Mouse (Mus musculus): ENCODE results near the gene Disc1. TPM values are rescaled to one million over a fixed set of nuclear protein-coding genes. Genes with fewer than 3 reads are reported as not detected.
A peak's percentile ranks its signal among the peaks of the same experiment; 100 is the strongest.

Gene Disc1
- total and polyA plus RNA-seq, 2 experiments from 2014 or later, result 1.2 to 5.2 TPM

GRCm38 (mm10) chr8:125067596-125067960 is 13.6 kb downstream of the Disc1 start:
- 47% methylated on average over 9 of the region's 9 CpGs for WGBS

GRCm38 (mm10) chr8:125068146-125068905 is 14.3 kb downstream of the Disc1 start:
- H3K27ac ChIP-seq (ENCODE audit: low read depth), result peak overlapping the region; percentile 91
- no peak for ATAC-seq (ENCODE audit: insufficient read depth, low read depth)
- H3K4me1 ChIP-seq (ENCODE audit: control insufficient read depth, insufficient read depth), result peaks cover 13% of the 10 kb centered on the region; the same call in 1 of the 2 replicates
- H3K9ac ChIP-seq (replicated peaks; ENCODE audit: low read depth, low read length), result no peak overlapping the region
- H3K27me3 ChIP-seq (ENCODE audit: control insufficient read depth, insufficient read depth, low read length), result no peaks in the 10 kb centered on the region
- H3K36me3 ChIP-seq (replicated peaks; ENCODE audit: control insufficient read depth, insufficient read depth, low read length), result no peaks in the 10 kb centered on the region
- H3K4me2 ChIP-seq (ENCODE audit: low read depth, low read length), result peak overlapping the region; percentile 46; the same call in 1 of the 2 replicates
- DNase-seq (ENCODE audit: low spot score), result no peak
- TF ChIP-seq CTCF (IDR thresholded peaks at IDR 0.05; ENCODE audit: low read depth), result peak; percentile 12; the same call in 1 of the 2 replicates
- TF ChIP-seq EP300 (IDR thresholded peaks at IDR 0.05; ENCODE audit: low read depth), result no peak
- H3K4me3 ChIP-seq (ENCODE audit: low read depth, low read length), result no peak overlapping the region
- WGBS, result 82% methylated on average over 6 of the region's 6 CpGs
- H3K9me3 ChIP-seq (replicated peaks; ENCODE audit: control insufficient read depth, low read length), result no peaks in the 10 kb centered on the region

More at GRCm38 (mm10) chr8:125067596-125067960, 13.6 kb downstream of the Disc1 start:
- peaks cover 10% of the 10 kb centered on the region; the same call in 1 of the 2 replicates for H3K4me1 ChIP-seq (ENCODE audit: control insufficient read depth, insufficient read depth)
- H3K9ac ChIP-seq (replicated peaks; ENCODE audit: low read depth, low read length), result no peak overlapping the region
- no peak for TF ChIP-seq CTCF (IDR thresholded peaks at IDR 0.05; ENCODE audit: low read depth)
- TF ChIP-seq EP300 (IDR thresholded peaks at IDR 0.05; ENCODE audit: low read depth), result no peak
- no peaks in the 10 kb centered on the region for H3K27me3 ChIP-seq (ENCODE audit: control insufficient read depth, insufficient read depth, low read length)
- no peaks in the 10 kb centered on the region for H3K9me3 ChIP-seq (replicated peaks; ENCODE audit: control insufficient read depth, low read length)
- DNase-seq (ENCODE audit: low spot score) (no peak), ATAC-seq (ENCODE audit: insufficient read depth, low read depth) (peak; percentile 58)
- peak overlapping the region; percentile 46 for H3K4me2 ChIP-seq (ENCODE audit: low read depth, low read length)
- H3K36me3 ChIP-seq (replicated peaks; ENCODE audit: control insufficient read depth, insufficient read depth, low read length), result no peaks in the 10 kb centered on the region
- H3K27ac ChIP-seq (ENCODE audit: low read depth), result peak overlapping the region; percentile 91
- no peak overlapping the region for H3K4me3 ChIP-seq (ENCODE audit: low read depth, low read length)

GRCm38 (mm10) chr8:125069304-125069703 is 15.3 kb downstream of the Disc1 start:
- no peaks in the 10 kb centered on the region for H3K27me3 ChIP-seq (ENCODE audit: control insufficient read depth, insufficient read depth, low read length)

GRCm38 (mm10) chr8:125069733-125070132 is 15.7 kb downstream of the Disc1 start:
- DNase-seq (ENCODE audit: low spot score), result no peak
- ATAC-seq (ENCODE audit: insufficient read depth, low read depth), result no peak
- TF ChIP-seq EP300 (IDR thresholded peaks at IDR 0.05; ENCODE audit: low read depth), result no peak
- TF ChIP-seq CTCF (IDR thresholded peaks at IDR 0.05; ENCODE audit: low read depth), result no peak
- peaks cover 18% of the 10 kb centered on the region; the same call in 1 of the 2 replicates for H3K4me1 ChIP-seq (ENCODE audit: control insufficient read depth, insufficient read depth)
- H3K27me3 ChIP-seq (ENCODE audit: control insufficient read depth, insufficient read depth, low read length), result no peaks in the 10 kb centered on the region
- no peaks in the 10 kb centered on the region for H3K9me3 ChIP-seq (replicated peaks; ENCODE audit: control insufficient read depth, low read length)
- H3K4me3 ChIP-seq (ENCODE audit: low read depth, low read length), result no peak overlapping the region
- no peak overlapping the region for H3K4me2 ChIP-seq (ENCODE audit: low read depth, low read length)
- no peak overlapping the region for H3K27ac ChIP-seq (ENCODE audit: low read depth)
- H3K9ac ChIP-seq (replicated peaks; ENCODE audit: low read depth, low read length), result no peak overlapping the region
- H3K36me3 ChIP-seq (replicated peaks; ENCODE audit: control insufficient read depth, insufficient read depth, low read length), result no peaks in the 10 kb centered on the region
- 58% methylated on average over 6 of the region's 6 CpGs for WGBS

More at GRCm38 (mm10) chr8:125069304-125069703, 15.3 kb downstream of the Disc1 start:
- H3K9ac ChIP-seq (replicated peaks; ENCODE audit: low read depth, low read length), result no peak overlapping the region
- TF ChIP-seq CTCF (IDR thresholded peaks at IDR 0.05; ENCODE audit: low read depth), result no peak
- TF ChIP-seq EP300 (IDR thresholded peaks at IDR 0.05; ENCODE audit: low read depth), result no peak
- peaks cover 18% of the 10 kb centered on the region; the same call in 1 of the 2 replicates for H3K4me1 ChIP-seq (ENCODE audit: control insufficient read depth, insufficient read depth)
- H3K36me3 ChIP-seq (replicated peaks; ENCODE audit: control insufficient read depth, insufficient read depth, low read length), result no peaks in the 10 kb centered on the region
- no peak overlapping the region for H3K4me3 ChIP-seq (ENCODE audit: low read depth, low read length)
- no peak overlapping the region for H3K4me2 ChIP-seq (ENCODE audit: low read depth, low read length)
- H3K9me3 ChIP-seq (replicated peaks; ENCODE audit: control insufficient read depth, low read length), result no peaks in the 10 kb centered on the region
- H3K27ac ChIP-seq (ENCODE audit: low read depth), result no peak overlapping the region
- DNase-seq (ENCODE audit: low spot score) (no peak), ATAC-seq (ENCODE audit: insufficient read depth, low read depth) (no peak)
- 68% methylated on average over 7 of the region's 7 CpGs for WGBS

GRCm38 (mm10) chr8:125074141-125074540 is 20.1 kb downstream of the Disc1 start:
- Histone ChIP-seq H3K27me3 (ENCODE audit: control insufficient read depth, insufficient read depth, low read length) (no peaks in the 10 kb centered on the region), H3K9me3 (replicated peaks; ENCODE audit: control insufficient read depth, low read length) (no peaks in the 10 kb centered on the region), H3K4me1 (ENCODE audit: control insufficient read depth, insufficient read depth) (peaks cover 22% of the 10 kb centered on the region), H3K36me3 (replicated peaks; ENCODE audit: control insufficient read depth, insufficient read depth, low read length) (no peaks in the 10 kb centered on the region), H3K9ac (replicated peaks; ENCODE audit: low read depth, low read length) (no peak overlapping the region), H3K4me3 (ENCODE audit: low read depth, low read length) (no peak overlapping the region), H3K4me2 (ENCODE audit: low read depth, low read length) (no peak overlapping the region), H3K27ac (ENCODE audit: low read depth) (no peak overlapping the region)
- WGBS, result 91% methylated on average over 10 of the region's 10 CpGs
- TF ChIP-seq EP300 (IDR thresholded peaks at IDR 0.05; ENCODE audit: low read depth), result no peak
- no peak for TF ChIP-seq CTCF (IDR thresholded peaks at IDR 0.05; ENCODE audit: low read depth)
- ATAC-seq (ENCODE audit: insufficient read depth, low read depth) (no peak), DNase-seq (ENCODE audit: low spot score) (no peak)
